Mouse (Mus musculus) spleen, adult 2 months (tissue): ENCODE results near the gene Snrk.

Experiments used
- CTCF ChIP-seq: fragments of 200-500 bp; IDR thresholded peaks from 2 replicates; pipeline ENCODE4 v1.5.1; 2011; ENCODE audit warnings: mild to moderate bottlenecking, inconsistent platforms; ENCODE audit not compliant: insufficient read depth, insufficient read length, insufficient replicate concordance; ENCODE audit errors: extremely low read depth
- POLR2A ChIP-seq: fragments of 200-500 bp; IDR thresholded peaks from 2 replicates; pipeline ENCODE4 v1.6.1; 2011; ENCODE audit warnings: low read depth, low read length, inconsistent platforms

DNA sequence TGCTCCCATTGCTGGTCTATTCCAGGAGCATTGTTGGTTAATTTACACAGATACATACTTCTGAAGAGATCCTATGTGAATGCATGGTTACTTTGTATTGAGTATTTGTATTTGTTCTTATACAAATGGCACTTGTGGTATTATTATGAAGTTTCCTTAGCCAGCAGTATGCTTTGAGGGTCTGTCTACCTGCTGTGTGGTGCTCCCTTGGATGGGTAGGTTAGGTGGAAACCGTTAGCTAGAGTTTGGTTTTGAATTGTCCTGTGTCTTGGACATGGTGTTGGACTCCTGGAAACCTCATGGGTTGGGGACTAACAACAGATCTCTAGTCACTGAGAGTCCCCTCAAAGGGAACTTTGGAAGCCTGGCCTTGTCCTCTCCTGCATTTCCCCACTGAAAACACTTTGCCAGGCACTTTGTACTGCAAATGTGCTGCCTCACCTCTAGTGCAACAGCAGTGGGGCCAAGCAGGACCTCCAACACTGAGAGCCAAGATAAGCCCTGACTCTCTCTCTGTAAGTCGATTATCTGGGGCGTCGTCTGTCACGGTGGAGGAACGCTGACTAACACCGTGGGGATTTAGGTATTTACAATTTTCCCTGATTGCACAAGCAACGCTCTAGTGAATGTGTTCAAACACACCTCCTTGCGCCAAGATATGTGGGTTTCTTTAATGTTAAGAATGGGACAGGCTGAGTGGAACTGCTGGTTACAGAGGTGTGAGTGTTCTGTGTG is 13.3 kb upstream of the Snrk start:
- TF ChIP-seq CTCF: no peak
- TF ChIP-seq POLR2A: no peak
